Mouse (Mus musculus): Measurements from ENCODE around the gene 4930404H24Rik.
A peak's percentile ranks its signal among the peaks of the same experiment; 100 is the strongest.
"Not testable (repeated sequence)": the region's sequence is repeated elsewhere in the genome, so short reads cannot be mapped to it uniquely, and the experiment has no call there.

Gene 4930404H24Rik

DNA sequence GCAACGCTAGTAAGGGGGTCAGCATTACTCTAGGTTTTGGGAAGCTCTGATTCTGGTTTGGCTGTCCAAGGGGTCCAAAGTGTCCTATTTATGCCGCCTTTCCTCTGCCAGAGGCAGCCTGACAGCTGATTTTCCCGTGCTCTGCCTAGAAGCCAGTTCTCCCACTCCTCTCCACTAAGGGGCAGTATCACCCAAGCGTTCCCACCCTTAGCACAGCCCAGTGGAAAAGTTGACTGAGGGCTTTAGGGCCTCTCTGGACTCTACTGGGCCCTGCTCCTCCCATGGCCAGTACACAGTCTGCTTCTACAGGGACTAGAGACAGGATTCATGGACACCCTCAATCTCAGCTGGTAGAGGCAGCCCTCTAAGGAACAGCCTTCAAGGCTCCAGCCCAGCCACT is 14.0 kb upstream of the 4930404H24Rik start:
- DNase-seq (ENCODE audit: low read depth, low spot score): peak; percentile 78

DNA sequence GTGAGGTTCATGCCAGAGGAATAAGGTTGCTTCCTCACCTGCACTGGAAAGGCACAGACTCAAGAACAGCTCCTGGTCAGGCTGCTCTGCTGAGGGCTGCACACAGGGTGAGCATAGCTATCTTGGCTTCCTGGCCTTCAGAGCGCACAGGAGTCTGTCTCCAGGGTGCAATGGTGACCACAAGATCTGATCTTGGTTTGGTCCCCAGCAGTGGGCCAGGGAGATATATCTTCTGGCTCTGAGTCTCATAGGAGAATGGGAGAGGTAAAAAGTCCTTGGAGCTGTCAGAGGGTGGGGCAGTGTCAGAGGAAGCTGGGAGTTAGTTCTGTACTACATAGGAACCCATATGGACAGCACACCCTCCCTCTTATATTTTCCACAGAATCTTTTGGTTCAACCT is 13.1 kb upstream of the 4930404H24Rik start:
- no peak for DNase-seq (ENCODE audit: low read depth, low spot score)

DNA sequence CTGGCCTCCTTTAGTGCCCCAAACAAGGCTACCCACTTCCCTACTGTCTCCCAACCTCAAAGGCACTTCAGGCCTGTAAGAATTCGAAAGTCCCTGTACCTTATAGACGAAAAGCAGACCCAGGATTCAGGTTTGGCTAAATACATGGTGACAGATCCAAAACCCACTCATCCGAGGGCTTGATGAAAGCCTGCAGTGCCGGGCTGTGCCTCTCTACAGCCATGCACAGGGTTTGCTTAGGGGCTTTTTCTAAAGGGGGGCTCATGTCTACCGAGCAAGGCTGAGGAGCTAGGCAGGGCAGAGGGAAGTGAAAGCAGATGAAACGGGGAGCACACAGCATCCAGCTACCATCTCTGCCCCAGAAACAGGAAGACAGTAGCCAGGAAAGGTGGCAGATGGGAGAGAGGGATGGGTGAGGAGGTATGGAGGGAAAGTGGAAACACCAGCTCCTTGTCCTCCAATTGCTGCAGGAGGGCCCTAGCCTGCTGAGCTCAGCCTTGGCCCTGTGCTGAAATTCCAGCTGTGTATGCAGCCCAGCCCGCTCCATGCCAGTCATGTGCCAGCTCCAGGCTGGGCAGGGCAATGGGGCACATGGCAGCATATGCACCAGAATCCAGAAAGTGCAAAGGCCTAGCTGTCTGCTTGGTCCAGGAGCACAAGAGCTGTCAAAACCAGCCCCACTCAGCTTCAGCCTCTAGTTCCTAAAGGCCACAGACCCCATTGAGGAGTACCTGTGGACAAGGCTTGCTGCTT is 11.3 kb upstream of the 4930404H24Rik start:
- DNase-seq (ENCODE audit: low read depth, low spot score): no peak

DNA sequence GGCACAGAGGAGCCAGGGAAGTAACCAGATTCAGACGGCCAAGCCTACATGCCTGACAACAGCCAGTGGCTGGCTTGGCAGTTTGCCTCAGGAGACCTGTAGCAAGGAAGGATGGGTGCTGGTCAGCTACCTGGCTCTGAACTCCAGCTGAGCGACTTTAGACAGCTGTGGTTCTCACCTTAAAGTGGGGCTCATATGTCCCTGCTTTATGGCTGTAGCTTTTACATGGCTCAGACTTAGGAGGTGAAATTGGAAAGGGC is 10.8 kb upstream of the 4930404H24Rik start:
- no peak for DNase-seq (ENCODE audit: low read depth, low spot score)

DNA sequence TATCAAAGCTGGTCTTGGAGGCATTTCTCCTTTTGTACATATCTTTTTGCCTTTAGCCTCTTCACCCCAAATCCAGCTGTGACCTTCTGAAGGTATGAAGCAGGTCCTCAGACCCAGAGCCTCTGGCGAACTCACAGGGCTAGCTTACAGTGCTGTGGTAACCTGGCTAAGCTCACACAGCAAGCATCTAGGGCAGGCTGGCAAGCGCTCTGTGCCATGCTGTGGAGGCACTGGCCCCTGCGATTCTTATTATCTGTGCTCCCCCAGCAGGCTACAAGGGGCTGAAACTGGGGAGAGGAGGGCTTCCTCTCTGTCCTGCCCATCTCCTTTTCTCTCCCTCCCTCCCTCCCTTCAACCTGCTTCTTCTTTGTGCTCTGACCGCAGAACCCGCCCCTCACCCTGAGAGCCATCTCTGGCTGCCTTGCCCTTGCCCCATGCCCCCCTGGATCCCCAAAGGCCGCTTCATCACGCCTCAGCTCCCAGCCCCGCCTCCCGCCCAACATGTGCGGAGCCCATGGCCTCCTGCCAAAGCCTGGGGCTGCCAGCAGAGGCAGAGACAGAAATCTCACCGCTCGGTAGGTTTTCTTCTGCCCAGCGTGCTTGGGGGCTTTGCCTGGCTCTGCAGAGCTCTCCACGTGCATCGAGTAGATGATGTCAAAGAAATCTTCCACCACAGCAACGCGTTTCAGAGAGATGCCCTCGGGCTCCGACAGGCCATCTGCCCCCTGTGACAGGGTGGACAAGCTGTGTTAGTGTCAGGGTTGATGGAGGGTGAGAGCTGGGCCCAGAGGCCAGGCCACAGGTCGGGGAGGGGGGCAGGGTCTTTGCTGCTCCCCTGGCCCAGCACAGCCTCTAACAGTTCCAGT is 9.2 kb upstream of the 4930404H24Rik start:
- DNase-seq (ENCODE audit: low read depth, low spot score): peak; percentile 61

DNA sequence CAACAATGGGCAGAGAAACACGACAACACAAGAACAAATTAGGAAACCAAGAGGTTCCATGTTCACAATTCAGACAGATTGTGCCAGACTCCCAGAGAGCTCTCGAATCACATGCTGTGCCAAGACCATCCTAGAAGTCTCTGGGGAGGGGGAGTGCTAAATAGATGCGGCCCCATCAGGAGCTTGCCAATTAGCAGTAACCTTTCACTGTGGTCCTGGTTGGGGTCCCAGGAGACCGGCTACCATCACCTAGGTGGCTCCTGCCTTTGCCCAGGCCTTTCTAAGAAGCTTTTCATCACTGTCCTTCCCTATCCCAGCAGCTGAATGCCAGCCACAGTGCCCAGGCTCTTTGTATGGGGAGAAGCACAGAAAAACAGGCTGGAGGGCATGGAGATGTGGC is 8.5 kb upstream of the 4930404H24Rik start:
- DNase-seq (ENCODE audit: low read depth, low spot score): no peak

DNA sequence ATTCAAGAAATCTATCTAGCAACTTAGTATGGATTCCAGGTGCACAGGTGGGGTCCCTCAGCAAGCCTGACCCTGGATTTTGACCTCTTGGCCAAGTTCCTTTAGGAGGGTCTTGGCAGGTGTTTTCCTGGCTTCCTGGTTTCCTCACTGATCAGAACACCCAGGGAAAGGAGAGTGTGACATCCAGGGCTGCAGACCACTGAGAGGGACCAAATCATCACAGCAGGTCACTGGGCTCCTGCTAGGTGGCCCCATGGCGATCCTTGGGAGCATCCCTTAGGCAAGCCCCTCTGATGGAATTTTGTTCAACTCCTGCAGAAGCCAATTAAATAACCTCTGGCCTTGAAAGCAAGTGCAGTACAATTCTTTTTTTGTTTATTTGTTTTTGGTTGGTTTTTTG is 2.5 kb upstream of the 4930404H24Rik start:
- no peak for DNase-seq (ENCODE audit: low read depth, low spot score)

DNA sequence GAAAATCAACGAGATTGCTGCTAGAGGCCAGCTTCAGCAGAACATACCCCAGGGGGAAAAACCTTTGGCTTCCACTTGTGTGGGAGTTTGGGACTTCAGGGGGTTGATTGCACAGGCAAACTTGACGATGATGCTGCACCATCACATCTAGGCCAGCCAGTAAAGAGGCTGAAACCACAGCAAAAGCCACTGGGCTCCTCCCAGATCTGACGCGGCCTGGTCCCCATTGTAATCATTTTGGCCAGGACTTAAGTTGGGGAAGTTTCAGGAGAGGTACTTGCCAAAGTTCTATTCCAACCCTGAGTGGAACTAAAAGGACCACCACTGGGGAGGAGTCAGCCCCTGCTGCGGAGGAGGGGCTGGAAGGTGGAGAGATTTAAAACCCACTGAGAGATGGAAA is 1.6 kb upstream of the 4930404H24Rik start:
- no peak for DNase-seq (ENCODE audit: low read depth, low spot score)

DNA sequence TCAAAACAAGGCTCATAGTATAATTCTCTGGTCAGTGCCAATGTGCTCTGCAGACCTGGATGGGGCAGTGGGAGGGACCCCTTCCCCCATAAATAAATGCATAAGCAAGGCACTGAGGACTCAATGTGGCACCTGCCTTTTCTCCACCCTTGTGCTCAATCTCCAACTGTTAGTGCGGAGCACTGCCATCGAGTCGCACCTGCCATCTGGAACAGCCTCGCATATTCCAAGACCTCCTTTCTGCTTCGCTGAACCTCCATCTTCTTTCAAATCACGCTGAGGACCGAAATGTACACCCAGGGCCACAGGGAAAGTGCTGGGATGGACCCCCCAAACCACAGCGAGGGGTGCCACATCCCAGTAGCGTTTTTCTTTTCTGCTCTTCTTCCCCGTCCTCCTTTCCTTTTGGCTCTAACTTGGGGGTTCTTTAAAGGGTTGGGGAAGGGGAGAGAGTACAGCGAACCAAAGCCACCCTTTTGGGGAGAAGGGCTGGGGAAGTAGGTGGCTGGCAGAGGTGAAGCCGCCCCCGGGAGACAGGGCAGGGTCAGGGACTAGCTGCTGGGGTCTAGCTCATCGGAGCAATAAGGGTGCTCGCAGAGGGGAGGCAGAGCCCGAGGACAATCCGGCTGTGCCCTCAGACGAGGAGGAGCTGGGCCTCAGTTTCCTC is 945 bp upstream of the 4930404H24Rik start:
- no peak for DNase-seq (ENCODE audit: low read depth, low spot score)

DNA sequence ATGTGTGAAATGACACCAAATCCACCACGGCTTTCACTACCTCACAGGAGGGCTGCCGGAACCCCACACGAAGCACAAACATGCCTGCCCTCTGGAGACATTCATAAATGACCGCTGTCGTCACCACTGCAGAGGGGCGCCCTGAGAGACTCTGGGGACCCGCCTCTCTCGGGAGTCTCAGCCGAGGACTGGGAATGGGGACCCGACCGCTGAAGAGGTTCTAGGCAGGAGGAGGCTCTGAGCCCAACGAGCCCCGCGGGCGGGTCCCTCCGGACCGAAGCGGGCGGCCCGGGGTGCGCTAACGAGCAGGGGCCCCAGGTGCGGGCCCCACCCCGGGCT is 442 bp upstream of the 4930404H24Rik start:
- DNase-seq (ENCODE audit: low read depth, low spot score): no peak

DNA sequence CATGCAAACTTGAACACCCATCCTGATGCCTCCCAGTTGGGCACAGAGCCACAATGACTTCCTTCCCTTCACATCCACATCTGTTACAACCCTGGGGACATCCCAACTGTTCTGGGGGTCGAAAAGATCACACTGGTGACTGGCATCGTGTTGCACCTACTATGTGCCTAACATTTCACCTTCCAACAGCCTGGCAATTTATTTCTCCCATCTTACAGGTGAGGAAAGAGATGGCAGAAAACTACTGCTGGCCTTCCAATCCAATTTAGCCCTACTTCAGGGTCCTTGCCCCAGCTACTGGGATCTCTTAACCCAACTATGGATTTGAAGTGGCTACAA is 772 bp downstream of the 4930404H24Rik start:
- no peak for DNase-seq (ENCODE audit: low read depth, low spot score)

DNA sequence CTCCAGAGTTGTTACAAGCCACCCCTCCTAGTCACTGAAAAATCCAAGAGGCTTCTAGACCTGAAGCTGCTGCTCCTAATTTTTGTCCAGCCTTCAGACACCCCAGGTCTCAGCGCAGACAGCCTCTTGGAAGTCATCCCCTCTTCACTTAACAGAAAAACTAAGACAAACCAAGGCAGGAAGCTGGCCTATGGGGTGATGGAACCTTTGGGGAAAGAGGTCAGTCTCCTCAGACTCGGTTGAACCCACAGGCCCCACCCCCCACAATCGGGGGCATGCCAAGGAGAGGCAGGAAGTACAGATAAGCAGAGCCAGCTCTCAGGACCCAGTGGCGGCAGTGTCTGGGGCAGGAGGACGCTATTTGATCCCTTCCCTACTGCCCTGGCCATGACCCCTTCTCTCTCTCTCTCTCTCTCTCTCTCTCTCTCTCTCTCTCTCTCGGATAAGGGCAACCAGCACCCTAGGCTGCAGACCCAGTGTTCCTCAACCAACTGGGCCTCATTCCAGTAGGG is 1.2 kb downstream of the 4930404H24Rik start:
- no peak for DNase-seq (ENCODE audit: low read depth, low spot score)

DNA sequence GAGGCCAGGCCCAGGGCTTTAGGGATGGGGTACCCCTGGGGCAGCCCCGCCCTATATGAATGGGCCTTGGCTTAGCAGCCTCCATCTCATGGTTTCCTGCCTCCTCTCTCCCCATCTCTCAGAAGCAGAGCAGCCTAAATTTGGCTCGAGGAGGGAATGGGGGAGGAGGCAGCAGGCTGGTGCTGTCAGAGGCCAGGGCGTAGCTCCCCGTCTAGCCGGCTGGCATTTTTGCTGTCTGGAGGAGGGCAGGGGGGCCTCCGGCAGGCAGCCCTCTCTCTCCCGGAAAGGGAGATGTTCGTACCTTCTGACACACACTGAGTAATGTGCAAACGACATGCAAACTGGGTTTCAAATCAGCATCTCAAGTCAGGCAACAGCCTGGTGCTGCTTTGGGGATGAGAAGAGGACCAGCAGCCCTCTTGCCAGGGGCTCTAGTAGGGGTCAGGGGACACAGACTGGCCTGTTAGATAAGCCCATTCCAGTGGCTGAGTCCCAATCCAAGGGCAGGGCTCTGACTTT is 1.8 kb downstream of the 4930404H24Rik start:
- DNase-seq (ENCODE audit: low read depth, low spot score): no peak

DNA sequence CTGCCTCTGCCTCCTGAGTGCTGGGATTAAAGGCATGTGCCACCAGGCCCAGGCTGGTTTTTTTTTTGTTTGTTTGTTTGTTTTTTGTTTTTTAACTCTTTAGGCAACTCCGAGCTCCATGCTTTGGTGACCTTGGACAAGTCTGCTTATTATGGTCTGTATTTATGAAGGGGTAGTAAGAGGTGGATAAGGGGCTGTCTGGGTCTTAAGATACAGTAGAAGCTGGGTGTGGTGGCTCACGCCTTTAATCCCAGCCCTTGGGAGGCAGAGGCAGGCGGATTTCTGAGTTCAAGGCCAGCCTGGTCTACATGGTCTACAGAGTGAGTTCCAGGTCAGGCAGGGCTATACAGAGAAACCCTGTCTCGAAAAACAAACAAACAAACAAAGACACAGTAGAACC is 2.8 kb downstream of the 4930404H24Rik start:
- not testable (repeated sequence) for DNase-seq (ENCODE audit: low read depth, low spot score)

DNA sequence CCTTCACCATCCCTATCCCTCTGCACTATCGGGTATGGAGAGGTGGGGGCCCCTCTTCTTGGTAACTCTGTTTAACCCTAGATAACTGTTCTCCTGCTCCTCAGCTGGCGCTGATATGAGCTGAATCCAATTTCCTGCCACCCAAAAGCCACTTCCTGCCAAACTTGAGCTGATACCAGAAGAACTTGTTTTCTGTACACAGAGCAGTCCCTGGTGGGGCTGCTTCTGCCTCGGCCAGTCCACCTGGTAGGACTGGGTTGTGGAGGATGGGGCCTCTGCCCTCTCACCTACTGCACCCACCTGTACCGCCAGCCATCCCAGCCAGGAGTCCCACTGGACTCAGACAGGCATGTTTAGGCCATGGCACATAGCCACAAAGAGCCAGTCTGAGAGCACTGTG is 3.2 kb downstream of the 4930404H24Rik start:
- no peak for DNase-seq (ENCODE audit: low read depth, low spot score)

DNA sequence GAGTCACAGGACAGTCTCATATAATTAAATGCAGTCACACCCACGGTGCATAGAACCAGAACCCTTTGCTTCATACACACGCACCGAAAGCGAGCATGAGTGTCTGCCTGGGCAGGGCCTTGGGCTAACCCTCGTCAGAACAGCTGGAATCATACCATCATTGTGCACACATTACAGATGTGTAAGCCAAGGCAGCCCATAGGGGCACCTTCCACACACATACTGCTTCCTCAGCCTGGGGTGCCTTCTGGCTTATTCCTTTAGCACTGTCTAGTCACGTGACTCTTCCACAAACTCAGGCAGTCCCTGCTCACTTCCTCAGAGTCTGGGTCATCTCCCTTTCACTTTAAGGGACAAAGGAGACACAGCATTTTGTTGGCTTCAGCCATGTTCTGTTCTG is 3.7 kb downstream of the 4930404H24Rik start:
- no peak for DNase-seq (ENCODE audit: low read depth, low spot score)

DNA sequence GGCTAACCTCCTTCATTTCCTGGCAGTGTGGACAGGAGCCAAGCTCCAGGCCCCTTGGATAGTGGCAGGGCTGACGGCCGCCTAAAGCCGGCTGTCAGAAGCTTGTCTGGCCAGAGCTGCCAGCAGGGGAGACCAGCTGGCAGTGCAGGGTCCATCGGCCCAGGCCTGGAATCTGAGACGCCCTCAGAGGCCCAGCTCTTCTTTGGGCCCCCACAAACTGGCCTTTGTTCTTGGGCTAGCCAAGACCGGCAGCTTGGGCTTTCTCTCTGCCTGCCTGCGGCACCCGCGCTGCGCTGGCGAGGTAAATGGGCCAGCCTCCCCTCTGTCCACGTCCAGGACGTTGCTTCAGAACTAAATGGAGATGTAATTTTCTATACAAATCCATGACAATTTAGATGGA is 4.3 kb downstream of the 4930404H24Rik start:
- DNase-seq (ENCODE audit: low read depth, low spot score): peak; percentile 76

DNA sequence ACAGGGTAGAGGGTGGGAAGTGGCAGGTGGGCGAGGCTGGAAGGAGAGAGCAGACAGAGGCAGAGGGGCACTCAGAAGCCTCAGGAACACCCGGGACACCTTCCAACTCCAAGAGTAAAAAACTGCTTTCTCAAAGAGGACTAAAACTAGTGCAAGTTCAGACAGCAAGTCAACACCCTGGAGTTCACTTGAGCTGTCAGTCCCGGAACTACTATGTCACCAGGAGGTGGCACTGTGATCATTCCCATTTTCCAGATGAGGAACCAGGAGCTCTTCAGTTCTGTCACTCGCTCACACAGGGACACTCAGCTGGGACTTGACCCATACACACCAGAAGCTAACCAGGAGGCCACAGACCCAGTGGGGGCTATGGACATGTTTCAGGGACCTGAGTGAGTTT is 6.6 kb downstream of the 4930404H24Rik start:
- DNase-seq (ENCODE audit: low read depth, low spot score): no peak

DNA sequence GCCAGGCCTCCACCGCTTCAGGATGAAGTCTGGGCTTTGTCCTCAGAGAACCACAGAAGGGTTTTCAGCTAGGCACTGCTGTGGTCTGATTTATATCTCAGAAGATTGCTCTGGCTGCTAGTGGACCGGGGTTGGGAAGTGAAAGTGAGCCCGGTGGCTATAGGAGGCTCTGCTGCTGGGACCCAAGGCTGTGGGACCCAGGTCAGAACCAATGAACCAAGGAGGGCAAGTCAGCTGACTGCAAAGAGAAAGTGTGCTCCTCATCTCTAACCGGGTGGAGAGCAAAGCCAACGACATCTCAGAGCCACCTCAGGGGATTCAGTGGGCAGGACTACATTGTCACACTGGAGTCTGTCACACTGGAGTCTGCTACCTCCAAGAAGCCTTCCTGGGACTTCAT is 13.8 kb downstream of the 4930404H24Rik start:
- no peak for DNase-seq (ENCODE audit: low read depth, low spot score)

DNA sequence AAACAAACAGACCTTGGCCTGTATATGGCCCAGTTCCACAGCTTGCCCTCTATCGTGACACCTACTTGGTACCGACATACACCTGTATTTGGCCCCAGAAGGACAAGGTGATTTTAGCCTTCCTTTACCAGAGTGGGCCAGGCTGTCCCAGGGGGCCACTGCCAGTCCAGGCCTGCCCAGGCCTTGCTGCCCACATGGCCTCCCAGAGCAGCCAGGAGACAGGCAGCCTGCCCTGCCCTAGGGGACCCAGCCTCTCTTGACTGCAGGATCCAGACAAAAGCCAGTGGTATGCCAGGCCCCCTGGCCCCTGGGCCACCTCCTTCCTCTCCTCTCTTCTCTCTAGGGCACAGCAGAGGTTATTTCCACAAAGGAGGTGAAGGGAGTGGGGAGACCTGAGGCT is 15.4 kb downstream of the 4930404H24Rik start:
- no peak for DNase-seq (ENCODE audit: low read depth, low spot score)

DNA sequence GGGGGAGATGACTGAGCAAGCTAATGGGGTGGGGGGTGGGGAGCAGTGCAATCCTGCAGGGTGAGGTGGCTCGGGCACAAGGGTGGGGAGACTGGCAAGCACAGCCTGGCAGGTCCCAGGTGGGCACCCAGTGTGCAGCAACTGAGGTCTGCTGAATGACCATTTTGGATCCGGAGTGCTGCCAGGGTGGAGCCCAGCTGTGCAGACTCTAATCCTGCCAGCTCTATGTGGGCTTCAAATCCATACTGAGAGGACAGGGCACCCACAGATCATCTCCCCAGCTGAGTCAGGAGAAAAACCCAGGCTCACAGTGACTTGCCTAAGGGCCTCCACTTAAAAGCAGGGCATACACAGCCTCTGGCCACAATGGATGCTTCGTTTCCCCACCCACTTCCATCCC is 15.8 kb downstream of the 4930404H24Rik start:
- DNase-seq (ENCODE audit: low read depth, low spot score): no peak

DNA sequence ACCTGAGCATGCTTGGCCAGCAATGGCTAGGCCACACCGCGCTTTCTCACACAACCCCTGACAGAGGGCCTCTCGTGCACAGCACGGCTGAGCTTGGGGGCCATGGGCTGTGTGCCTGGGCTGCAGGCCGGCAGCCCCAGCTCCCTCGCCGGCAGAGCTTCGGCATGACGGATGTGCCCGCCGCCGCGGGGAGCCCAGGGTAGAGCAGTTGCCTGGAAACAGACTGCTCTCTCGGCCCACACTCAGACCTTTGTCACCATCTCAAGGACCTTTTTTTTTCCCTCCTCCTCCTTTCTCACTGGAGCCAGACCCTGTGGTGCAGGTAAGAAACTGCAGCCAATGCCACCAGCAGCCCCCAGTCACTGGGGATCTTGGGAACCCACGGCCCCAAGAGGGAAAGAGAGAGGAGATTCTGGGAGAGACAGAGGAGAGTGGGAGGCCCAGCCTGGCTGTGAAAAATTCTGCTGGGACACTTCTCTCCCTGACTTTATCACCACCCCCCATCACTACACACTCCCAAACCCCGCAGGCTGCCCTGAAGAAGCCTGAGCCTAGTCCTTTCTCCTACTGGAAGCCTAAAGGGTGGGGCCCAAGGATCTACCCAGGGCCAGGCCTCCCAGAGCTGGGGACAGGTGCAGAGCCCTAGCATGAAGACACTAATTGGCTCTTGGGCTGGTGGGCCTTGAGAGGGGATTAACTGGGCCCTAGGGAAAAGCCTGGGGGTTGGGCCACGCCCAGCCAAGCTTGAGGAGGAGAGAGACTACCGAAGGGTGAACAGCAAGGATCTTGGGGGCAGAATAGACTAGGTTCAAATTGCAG is 16.8 kb downstream of the 4930404H24Rik start:
- DNase-seq (ENCODE audit: low read depth, low spot score): peak; percentile 71

Measured in mesoderm, embryonic 11.5 days (tissue).